Mouse (Mus musculus): Measurements from ENCODE around the gene Abhd17c. TPM values are rescaled to one million over a fixed set of nuclear protein-coding genes. Genes with fewer than 3 reads are reported as not detected.
"Not testable (repeated sequence)": the region's sequence is repeated elsewhere in the genome, so short reads cannot be mapped to it uniquely, and the experiment has no call there.

The Abhd17c gene
- 90.4 and 95.3 TPM in 2 replicates for polyA plus RNA-seq (2015; fragmentation: Nextera tagmentation; extraction: Ambion mirVana)

GRCm38 (mm10) chr7:84151001-84151959, at the start of gene Abhd17c:
Gene Abhd17c (minus strand): TSS chr7:84151893.
- ATAC-seq = peak; percentile 41
- Histone ChIP-seq H3K36me3 (no peaks in the 10 kb centered on the region), H3K27ac (peak within 1 kb of the TSS; percentile 93), H3K9ac (peak within 1 kb of the TSS; percentile 94), H3K4me1 (replicated peaks) (peaks cover 33% of the 10 kb centered on the region), H3K9me3 (no peaks in the 10 kb centered on the region), H3K4me2 (replicated peaks) (peak within 1 kb of the TSS; percentile 86), H3K4me3 (replicated peaks) (peak within 1 kb of the TSS; percentile 95), H3K27me3 (replicated peaks) (no peaks in the 10 kb centered on the region)
- WGBS = under 1% methylated on average over 108 of the region's 109 CpGs

- H3K27me3 ChIP-seq (replicated peaks) = no peaks in the 10 kb centered on the region
- H3K4me2 ChIP-seq (replicated peaks) = no peak overlapping the region
- H3K36me3 ChIP-seq = no peaks in the 10 kb centered on the region
- ATAC-seq = no peak
- no peaks in the 10 kb centered on the region for H3K4me1 ChIP-seq (replicated peaks)
- H3K9ac ChIP-seq = no peak overlapping the region
- WGBS = 80% methylated on average over 6 of the region's 6 CpGs
- H3K27ac ChIP-seq = no peak overlapping the region
- no peak overlapping the region for H3K4me3 ChIP-seq (replicated peaks)
- no peaks in the 10 kb centered on the region for H3K9me3 ChIP-seq
These were observed 45.6 kb upstream of the Abhd17c start for GRCm38 (mm10) chr7:84197208-84197860.

DNA sequence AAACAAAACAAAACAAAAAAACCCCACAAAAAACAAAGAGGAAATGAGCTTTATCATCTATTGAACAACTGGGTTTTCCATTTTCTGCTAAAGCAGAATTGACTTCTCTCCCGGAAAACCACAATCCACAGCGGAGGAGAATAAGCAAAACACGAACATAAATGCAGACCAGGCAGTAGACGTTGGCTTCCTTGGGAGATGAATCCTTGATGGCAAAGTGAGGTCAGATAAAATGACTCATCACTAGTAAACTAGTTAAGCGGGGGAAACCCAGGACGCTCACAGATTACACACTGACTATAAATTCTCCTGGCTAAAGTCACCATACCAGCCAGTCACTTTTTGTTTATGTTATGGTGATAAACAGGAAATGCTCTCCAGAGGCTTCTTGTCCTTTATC, 44.5 kb upstream of the Abhd17c start:
- H3K27ac ChIP-seq = no peak overlapping the region
- H3K4me2 ChIP-seq (replicated peaks) = no peak overlapping the region
- no peak overlapping the region for H3K9ac ChIP-seq
- H3K36me3 ChIP-seq = no peaks in the 10 kb centered on the region
- H3K4me3 ChIP-seq (replicated peaks) = no peak overlapping the region
- ATAC-seq = no peak
- 59% methylated on average over 6 of the region's 6 CpGs for WGBS
- H3K9me3 ChIP-seq = no peaks in the 10 kb centered on the region
- H3K4me1 ChIP-seq (replicated peaks) = no peaks in the 10 kb centered on the region
- no peaks in the 10 kb centered on the region for H3K27me3 ChIP-seq (replicated peaks)

DNA sequence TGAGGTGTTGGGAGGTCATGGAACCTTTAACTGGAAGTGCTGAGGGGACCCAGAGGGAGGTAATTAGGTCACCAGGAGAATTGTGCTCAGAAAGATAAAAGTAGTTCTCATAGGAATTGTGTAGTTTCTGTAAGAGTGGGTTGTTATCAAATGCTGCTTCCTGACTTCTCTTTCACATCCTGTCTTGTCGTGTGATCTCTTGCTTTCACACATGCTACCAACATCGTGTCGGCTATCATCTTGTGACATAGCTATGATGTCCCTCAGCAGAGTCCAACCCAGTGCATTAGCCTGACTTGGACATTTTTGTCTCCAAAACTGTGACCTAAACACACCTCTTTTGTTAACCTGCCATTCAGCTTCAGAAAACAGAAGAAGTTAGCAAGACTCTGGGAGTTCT, 40.6 kb upstream of the Abhd17c start:
- Histone ChIP-seq H3K36me3 (no peaks in the 10 kb centered on the region), H3K27ac (no peak overlapping the region), H3K4me2 (replicated peaks) (no peak overlapping the region), H3K4me1 (replicated peaks) (no peaks in the 10 kb centered on the region), H3K4me3 (replicated peaks) (no peak overlapping the region), H3K9me3 (no peaks in the 10 kb centered on the region), H3K9ac (no peak overlapping the region), H3K27me3 (replicated peaks) (no peaks in the 10 kb centered on the region)
- no peak for ATAC-seq
- 95% methylated on average over 3 of the region's 3 CpGs for WGBS

DNA sequence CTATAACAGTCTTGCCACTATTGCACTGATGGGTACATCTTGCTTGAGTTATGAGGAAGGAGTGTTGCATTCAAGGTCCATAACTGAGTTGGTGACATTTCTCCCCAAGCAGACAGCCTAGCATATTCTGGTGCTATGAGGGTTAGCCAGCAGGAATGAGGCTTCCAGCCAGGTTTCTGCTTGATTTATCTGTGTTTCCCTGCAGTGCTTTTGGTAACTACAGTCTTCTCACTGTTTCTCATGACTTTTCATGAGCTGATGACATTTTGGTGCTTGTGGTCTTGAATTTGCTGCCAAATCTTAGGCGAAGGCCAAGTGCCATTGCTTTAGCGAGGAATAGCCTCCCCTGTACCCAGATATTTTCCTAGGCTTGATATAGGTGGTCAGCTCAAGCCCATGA, 39.8 kb upstream of the Abhd17c start:
- Histone ChIP-seq H3K36me3 (no peaks in the 10 kb centered on the region), H3K9me3 (no peaks in the 10 kb centered on the region), H3K4me3 (replicated peaks) (no peak overlapping the region), H3K27ac (no peak overlapping the region), H3K27me3 (replicated peaks) (no peaks in the 10 kb centered on the region), H3K9ac (no peak overlapping the region), H3K4me1 (replicated peaks) (no peaks in the 10 kb centered on the region), H3K4me2 (replicated peaks) (no peak overlapping the region)
- ATAC-seq = no peak
- 93% methylated on average over 2 of the region's 2 CpGs for WGBS

GRCm38 (mm10) chr7:84188196-84188595, 36.5 kb upstream of the Abhd17c start:
- H3K4me2 ChIP-seq (replicated peaks) = no peak overlapping the region
- no peaks in the 10 kb centered on the region for H3K9me3 ChIP-seq
- no peak overlapping the region for H3K9ac ChIP-seq
- no peak for ATAC-seq
- no peaks in the 10 kb centered on the region for H3K4me1 ChIP-seq (replicated peaks)
- no peaks in the 10 kb centered on the region for H3K27me3 ChIP-seq (replicated peaks)
- 59% methylated on average over 5 of the region's 5 CpGs for WGBS
- no peaks in the 10 kb centered on the region for H3K36me3 ChIP-seq
- H3K4me3 ChIP-seq (replicated peaks) = no peak overlapping the region
- H3K27ac ChIP-seq = no peak overlapping the region

- ATAC-seq = no peak
- H3K27me3 ChIP-seq (replicated peaks) = no peaks in the 10 kb centered on the region
- no peaks in the 10 kb centered on the region for H3K36me3 ChIP-seq
- H3K9me3 ChIP-seq = no peaks in the 10 kb centered on the region
- H3K4me3 ChIP-seq (replicated peaks) = no peak overlapping the region
- no peak overlapping the region for H3K4me2 ChIP-seq (replicated peaks)
- H3K27ac ChIP-seq = no peak overlapping the region
- whole genome bisulfite sequencing = 92% methylated on average over 4 of the region's 4 CpGs
- no peaks in the 10 kb centered on the region for H3K4me1 ChIP-seq (replicated peaks)
- H3K9ac ChIP-seq = no peak overlapping the region
These were observed 33.5 kb upstream of the Abhd17c start for GRCm38 (mm10) chr7:84185196-84185595.

- no peak overlapping the region for H3K27ac ChIP-seq
- H3K9me3 ChIP-seq = no peaks in the 10 kb centered on the region
- ATAC-seq = no peak
- no peaks in the 10 kb centered on the region for H3K36me3 ChIP-seq
- H3K4me3 ChIP-seq (replicated peaks) = no peak overlapping the region
- no peaks in the 10 kb centered on the region for H3K27me3 ChIP-seq (replicated peaks)
- H3K4me2 ChIP-seq (replicated peaks) = no peak overlapping the region
- no peak overlapping the region for H3K9ac ChIP-seq
- 70% methylated on average over 3 of the region's 3 CpGs for WGBS
- H3K4me1 ChIP-seq (replicated peaks) = no peaks in the 10 kb centered on the region
These were observed 33.0 kb upstream of the Abhd17c start for GRCm38 (mm10) chr7:84184703-84185102.

DNA sequence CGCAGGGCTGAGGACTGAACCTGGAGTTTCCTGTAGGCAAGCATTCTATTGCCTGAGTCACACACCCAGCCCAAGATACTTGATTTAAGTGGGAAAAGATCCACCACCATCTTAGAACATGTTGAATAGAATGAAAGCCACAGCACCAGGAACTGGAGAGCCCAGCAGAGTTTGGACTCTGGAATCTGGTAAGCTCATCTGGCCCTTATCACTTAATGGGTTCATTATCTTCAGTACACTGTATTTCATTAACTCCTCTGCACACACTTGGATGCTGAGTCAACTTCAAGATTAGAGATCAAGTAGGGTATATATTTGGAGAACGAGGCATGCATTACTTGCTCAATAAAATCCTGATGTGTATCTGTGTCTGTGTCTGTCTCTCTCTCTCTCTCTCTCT, 27.1 kb upstream of the Abhd17c start:
- WGBS = 78% methylated on average over 2 of the region's 2 CpGs
- not testable (repeated sequence) for H3K27ac ChIP-seq

DNA sequence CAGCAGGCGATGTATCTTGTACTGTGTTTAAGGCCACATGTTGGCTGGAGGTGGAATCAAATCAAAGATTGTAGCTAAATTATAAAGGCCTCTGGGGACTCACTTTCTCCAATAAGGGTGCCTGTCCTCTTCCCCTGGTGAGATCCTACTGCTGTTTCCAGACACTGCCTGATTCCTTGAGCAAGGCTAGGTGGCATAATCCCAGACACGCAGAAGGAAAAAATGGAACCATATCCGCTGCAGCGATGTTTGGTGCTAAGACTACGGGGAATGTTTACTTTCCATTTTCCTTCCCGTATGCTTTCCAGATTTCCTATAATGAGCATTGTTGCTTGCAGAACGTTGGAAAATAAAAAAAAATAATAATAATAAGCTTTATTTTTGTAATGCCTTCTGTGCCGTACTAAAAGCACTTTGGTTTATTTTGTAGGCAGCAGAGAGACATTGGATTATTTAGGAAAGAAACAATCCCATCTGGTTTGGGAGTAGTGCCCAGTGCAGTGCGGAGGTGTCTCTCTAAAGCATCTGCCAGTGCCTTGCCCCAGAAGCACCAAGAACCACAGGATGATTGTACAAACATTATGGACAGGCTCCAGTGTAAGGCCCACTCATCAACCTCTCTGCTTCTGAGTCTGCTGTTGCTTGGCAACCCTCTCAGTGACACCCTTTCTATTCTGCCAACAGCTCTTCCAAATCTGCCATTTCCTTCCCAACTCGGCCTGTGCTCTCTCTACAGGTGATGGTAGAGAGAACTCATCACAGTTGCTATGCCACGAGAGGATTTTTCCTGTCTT, 23.2 kb upstream of the Abhd17c start:
- no peaks in the 10 kb centered on the region for H3K9me3 ChIP-seq
- ATAC-seq = no peak
- H3K27me3 ChIP-seq (replicated peaks) = no peaks in the 10 kb centered on the region
- no peak overlapping the region for H3K9ac ChIP-seq
- WGBS = 75% methylated on average over 11 of the region's 11 CpGs
- no peaks in the 10 kb centered on the region for H3K36me3 ChIP-seq
- no peak overlapping the region for H3K27ac ChIP-seq
- H3K4me2 ChIP-seq (replicated peaks) = no peak overlapping the region
- no peaks in the 10 kb centered on the region for H3K4me1 ChIP-seq (replicated peaks)
- H3K4me3 ChIP-seq (replicated peaks) = no peak overlapping the region

More for the DNA sequence above, 27.1 kb upstream of the Abhd17c start:
- peak; percentile 90 for ATAC-seq
- H3K9me3 ChIP-seq; H3K4me2 ChIP-seq (replicated peaks); H3K36me3 ChIP-seq; H3K4me3 ChIP-seq (replicated peaks); H3K27me3 ChIP-seq (replicated peaks); H3K9ac ChIP-seq; H3K4me1 ChIP-seq (replicated peaks): not testable (repeated sequence)

DNA sequence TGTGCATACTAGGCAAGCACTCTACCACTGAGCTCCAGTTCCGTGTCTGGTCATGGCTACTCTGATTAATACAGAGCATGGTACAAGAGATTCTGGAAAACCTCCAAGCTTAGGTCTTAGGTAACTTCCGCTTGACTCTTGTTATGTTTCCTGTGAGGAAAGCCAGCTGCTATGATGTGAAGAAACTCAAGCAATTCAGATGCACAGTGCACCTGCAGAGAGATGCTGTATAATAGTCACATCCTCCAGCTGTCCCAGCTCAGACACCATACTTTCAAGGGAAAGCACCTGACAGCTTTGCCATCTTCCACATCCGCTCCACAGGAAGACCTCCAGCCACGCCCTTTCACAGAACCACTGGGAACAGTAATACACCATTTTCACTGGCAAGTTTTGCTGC, 21.7 kb upstream of the Abhd17c start:
- Histone ChIP-seq H3K9ac (no peak overlapping the region), H3K9me3 (no peaks in the 10 kb centered on the region), H3K4me2 (replicated peaks) (no peak overlapping the region), H3K36me3 (no peaks in the 10 kb centered on the region), H3K27ac (no peak overlapping the region), H3K4me1 (replicated peaks) (no peaks in the 10 kb centered on the region), H3K4me3 (replicated peaks) (no peak overlapping the region), H3K27me3 (replicated peaks) (no peaks in the 10 kb centered on the region)
- WGBS = 63% methylated on average over 4 of the region's 4 CpGs
- no peak for ATAC-seq

DNA sequence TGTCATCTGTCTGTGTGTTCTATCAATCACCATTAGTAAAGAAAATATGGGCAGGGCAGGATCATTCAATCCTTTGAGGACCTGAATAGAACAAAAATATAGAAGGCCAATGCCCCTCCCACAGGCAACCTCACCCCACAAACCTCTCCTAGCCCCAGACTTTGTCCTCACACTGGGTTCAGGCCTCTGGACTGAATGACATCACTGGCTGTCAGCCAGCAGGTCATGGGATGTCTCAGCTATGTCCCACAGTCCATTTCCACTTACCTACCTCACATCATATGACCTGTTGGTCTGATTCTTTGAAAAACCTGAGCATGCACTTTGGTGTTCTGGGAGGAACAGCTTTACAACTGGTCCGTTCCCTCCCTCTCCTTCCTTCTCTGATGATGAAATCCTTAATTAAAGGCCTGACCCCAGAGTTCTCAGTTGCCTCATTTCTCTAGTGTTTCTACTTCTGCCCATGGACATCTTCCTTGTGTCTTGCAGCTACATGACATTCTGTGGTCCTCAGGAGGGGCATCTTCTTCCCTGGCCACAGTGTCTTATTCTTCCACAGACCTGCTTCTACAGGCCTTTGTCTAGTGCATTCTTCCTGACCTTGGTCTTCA, 19.6 kb upstream of the Abhd17c start:
- Histone ChIP-seq H3K4me3 (replicated peaks) (no peak overlapping the region), H3K27ac (no peak overlapping the region), H3K36me3 (no peaks in the 10 kb centered on the region), H3K27me3 (replicated peaks) (no peaks in the 10 kb centered on the region), H3K4me1 (replicated peaks) (no peaks in the 10 kb centered on the region), H3K4me2 (replicated peaks) (no peak overlapping the region), H3K9ac (no peak overlapping the region), H3K9me3 (no peaks in the 10 kb centered on the region)
- ATAC-seq = peak; percentile 92
- WGBS = 58% methylated on average over 1 of the region's 1 CpGs

All from intestine, embryonic 15.5 days (tissue).